Comparison of ENCODE assay signal across 8 mouse cellular contexts in the genomic region with DNA sequence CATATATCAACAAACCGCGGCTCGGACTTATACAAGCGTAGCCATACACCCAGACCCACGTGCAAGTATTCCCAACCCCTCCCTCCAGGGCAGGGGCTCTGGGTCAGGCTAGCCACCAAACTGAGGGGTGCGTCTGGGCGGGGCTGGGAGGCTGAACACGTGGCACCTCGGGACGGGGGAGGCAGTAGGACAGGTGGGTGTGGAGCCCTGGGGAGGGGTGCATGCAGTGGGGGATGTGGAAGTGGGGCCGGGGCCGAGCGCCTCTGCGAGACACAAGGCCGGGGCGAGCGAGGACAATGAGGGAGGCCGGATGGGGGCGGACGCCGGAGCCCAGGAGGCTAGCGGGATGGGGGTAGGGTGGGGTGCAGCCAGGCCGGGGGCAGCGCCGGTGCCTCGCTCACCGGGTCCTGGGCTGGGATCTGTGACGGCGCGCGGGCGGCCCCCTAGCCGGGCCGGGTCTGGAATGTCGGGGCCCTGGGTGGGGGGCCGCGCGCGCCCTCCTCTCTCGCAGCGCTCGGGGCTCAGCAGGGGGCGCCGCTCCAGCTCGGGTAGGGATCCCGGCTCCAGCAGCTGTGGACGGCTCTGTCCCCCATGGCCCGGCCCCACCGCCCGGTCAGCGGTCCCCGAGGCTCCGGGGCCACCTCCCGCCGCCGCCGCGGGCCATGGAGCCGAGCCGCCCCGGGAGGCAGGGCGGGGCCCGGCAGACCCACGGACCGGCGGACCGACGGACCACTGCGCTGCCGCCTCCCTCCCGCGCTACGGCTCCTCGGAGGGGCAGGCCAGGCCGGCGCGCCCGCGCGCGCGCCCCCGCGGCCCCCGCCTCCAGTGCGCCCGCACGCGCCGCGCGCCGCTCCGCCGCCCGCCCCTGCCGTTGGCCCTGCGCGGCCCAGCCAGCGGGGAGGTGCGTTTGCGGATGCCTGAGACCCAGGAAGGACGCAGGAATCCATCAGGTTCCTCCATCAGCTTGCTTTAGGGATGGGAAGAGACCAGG. TPM values are rescaled to one million over a fixed set of nuclear protein-coding genes. Genes with fewer than 3 reads are reported as not detected.
DNase-seq lines count a peak whose midpoint lies in the region; ATAC-seq and TF ChIP-seq lines count a peak whose summit lies in the region.

A gene (minus strand): TSS at position 787 of the 991 bp plus-strand sequence.

- WGBS in embryonic facial prominence, embryonic 13.5 days, result 2% methylated on average over 49 of the region's 103 CpGs
- under 1% methylated on average over 81 of the region's 103 CpGs for WGBS in heart, embryonic 13.5 days
- 1% methylated on average over 101 of the region's 103 CpGs for WGBS in liver, embryonic 15.5 days (ENCODE audit: insufficient replicate concordance)

- no peak for DNase-seq in ES-E14 (ENCODE audit: low read depth, low spot score)
- no peak for DNase-seq in adrenal gland, adult 8-10 months
- peak; percentile 16 to 68 for DNase-seq in kidney, postnatal 25 days
- DNase-seq in right cerebral cortex, adult 2 months (ENCODE audit: low spot score in 2 of 2), result peak; percentile 50 to 68

- H3K27ac ChIP-seq in ES-E14 (ENCODE audit: insufficient read depth, low read depth, low read length, poor library complexity, severe bottlenecking), result no peak within 1 kb of the TSS
- peak within 1 kb of the TSS; percentile 80 for H3K27ac ChIP-seq in embryonic facial prominence, embryonic 13.5 days
- peak within 1 kb of the TSS; percentile 66 for H3K27ac ChIP-seq in heart, embryonic 13.5 days (replicated peaks)
- no peak within 1 kb of the TSS for H3K27ac ChIP-seq in liver, embryonic 15.5 days (replicated peaks)

- peak within 1 kb of the TSS; percentile 86 for H3K9ac ChIP-seq in ES-E14 (ENCODE audit: insufficient read depth, low read depth, low read length, poor library complexity, severe bottlenecking)
- H3K9ac ChIP-seq in embryonic facial prominence, embryonic 13.5 days, result peak within 1 kb of the TSS; percentile 88
- H3K9ac ChIP-seq in heart, embryonic 13.5 days, result peak within 1 kb of the TSS; percentile 94
- peak within 1 kb of the TSS; percentile 40; the same call in 1 of the 2 replicates for H3K9ac ChIP-seq in liver, embryonic 15.5 days

- no peaks in the 10 kb centered on the region for H3K9me3 ChIP-seq in ES-E14 (ENCODE audit: control insufficient read depth, insufficient read depth, low read depth, low read length)
- H3K9me3 ChIP-seq in embryonic facial prominence, embryonic 13.5 days, result no peaks in the 10 kb centered on the region
- no peaks in the 10 kb centered on the region for H3K9me3 ChIP-seq in heart, embryonic 13.5 days
- H3K9me3 ChIP-seq in liver, embryonic 15.5 days (replicated peaks), result no peaks in the 10 kb centered on the region

- ATAC-seq in embryonic facial prominence, embryonic 13.5 days (ENCODE audit: insufficient number of reproducible peaks, insufficient read depth, low FRiP score, low TSS enrichment, low read depth), result peak; percentile 63
- ATAC-seq in heart, embryonic 13.5 days (ENCODE audit: extremely low read depth, insufficient number of reproducible peaks, low FRiP score, low TSS enrichment), result peak; percentile 30
- ATAC-seq in liver, embryonic 15.5 days (ENCODE audit: insufficient read depth), result no peak
- no peak for ATAC-seq in monocyte, adult 5-6 weeks (replicated peaks; ENCODE audit: insufficient number of reproducible peaks, low FRiP score, low TSS enrichment, poor library complexity, severe bottlenecking)

- H3K27me3 ChIP-seq in embryonic facial prominence, embryonic 13.5 days, result no peaks in the 10 kb centered on the region
- no peaks in the 10 kb centered on the region; the same call in 1 of the 2 replicates for H3K27me3 ChIP-seq in heart, embryonic 13.5 days (replicated peaks)
- peaks cover 54% of the 10 kb centered on the region for H3K27me3 ChIP-seq in liver, embryonic 15.5 days

- peaks cover 22% of the 10 kb centered on the region for H3K36me3 ChIP-seq in ES-E14 (ENCODE audit: control insufficient read depth, insufficient read depth, low read length, poor library complexity, severe bottlenecking)
- peaks cover 47% of the 10 kb centered on the region for H3K36me3 ChIP-seq in embryonic facial prominence, embryonic 13.5 days
- peaks cover 38% of the 10 kb centered on the region for H3K36me3 ChIP-seq in heart, embryonic 13.5 days
- H3K36me3 ChIP-seq in liver, embryonic 15.5 days (replicated peaks), result peaks cover 26% of the 10 kb centered on the region

- in situ Hi-C loops in ES-E14 (cut with MboI; ENCODE audit: low sequenced_read_pairs in 2 of 2, unreplicated experiment in 2 of 2), result no loop called here

- peaks cover 0 to 16% of the 10 kb centered on the region in 2 experiments; a peak in 1 of 4 replicates for H3K4me1 ChIP-seq in ES-E14 (ENCODE audit: control insufficient read depth in 2 of 2, insufficient read depth in 2 of 2, low read length in 2 of 2, poor library complexity in 1 of 2)
- H3K4me1 ChIP-seq in embryonic facial prominence, embryonic 13.5 days, result peaks cover 39% of the 10 kb centered on the region
- H3K4me1 ChIP-seq in heart, embryonic 13.5 days, result peaks cover 35% of the 10 kb centered on the region
- peaks cover 48% of the 10 kb centered on the region for H3K4me1 ChIP-seq in liver, embryonic 15.5 days (replicated peaks)

- peak within 1 kb of the TSS; percentile 76 for H3K4me2 ChIP-seq in embryonic facial prominence, embryonic 13.5 days
- peak within 1 kb of the TSS; percentile 88 for H3K4me2 ChIP-seq in heart, embryonic 13.5 days
- H3K4me2 ChIP-seq in liver, embryonic 15.5 days, result peak within 1 kb of the TSS; percentile 80

- peak within 1 kb of the TSS; percentile 76 to 91 for H3K4me3 ChIP-seq in ES-E14 (ENCODE audit: insufficient read depth in 1 of 2, low read depth in 1 of 2, low read length in 2 of 2, poor library complexity in 1 of 2, severe bottlenecking in 1 of 2)
- peak within 1 kb of the TSS; percentile 81 for H3K4me3 ChIP-seq in embryonic facial prominence, embryonic 13.5 days
- H3K4me3 ChIP-seq in heart, embryonic 13.5 days, result peak within 1 kb of the TSS; percentile 99
- peak within 1 kb of the TSS; percentile 60 for H3K4me3 ChIP-seq in liver, embryonic 15.5 days (replicated peaks)

TF ChIP-seq in ES-E14, 5 proteins besides CTCF, POLR2A, EP300 and RAD21:
- TF ChIP-seq HCFC1 (IDR thresholded peaks at IDR 0.05; ENCODE audit: borderline replicate concordance, insufficient read depth, low read length), result no peak
- no peak for TF ChIP-seq CHD2 (IDR thresholded peaks at IDR 0.05; ENCODE audit: low read depth, low read length)
- no peak for TF ChIP-seq MAFK (IDR thresholded peaks at IDR 0.05; ENCODE audit: insufficient read depth, low read depth, low read length)
- TF ChIP-seq ZC3H11A (IDR thresholded peaks at IDR 0.05; ENCODE audit: borderline replicate concordance, low read depth, low read length), result no peak
- TF ChIP-seq ZNF384 (IDR thresholded peaks at IDR 0.05; ENCODE audit: low read depth, low read length), result no peak

RNA-seq across cellular contexts. Expression of the gene that starts here (rescaled TPM):
- total RNA-seq in ES-E14 (2012; rRNA removed), result 11.1 and 11.2 TPM in 2 replicates
- 10 to 100 TPM; 13.8 to 23.0 (median 19.7) TPM for total RNA-seq in adrenal gland, adult 8-10 months (2022)
- 33.8 and 38.7 TPM in 2 replicates for polyA plus RNA-seq in embryonic facial prominence, embryonic 13.5 days (2015; fragmentation: Nextera tagmentation; extraction: Ambion mirVana)
- polyA plus RNA-seq in heart, embryonic 13.5 days (2015; fragmentation: Nextera tagmentation; extraction: Ambion mirVana), result 13.5 and 13.9 TPM in 2 replicates
- 1.0 and 1.4 TPM in 2 replicates for polyA plus RNA-seq in liver, embryonic 15.5 days (2015; fragmentation: Nextera tagmentation; extraction: Ambion mirVana)
- not detected in 3 replicates for total RNA-seq in monocyte, adult 5-6 weeks (2017)

Comparison
In these comparisons a context has a peak if more than half of its experiments do, and no peak if none do; other contexts are left out.
1. RNA of the gene that starts here (total RNA-seq): 13.8 to 23.0 TPM in adrenal gland, adult 8-10 months and 11.1 to 11.2 TPM in ES-E14; not detected in monocyte, adult 5-6 weeks; every median in the first group is over 10 times any median in the second.
2. DNase-seq: peak in kidney, postnatal 25 days (2 of 2) and right cerebral cortex, adult 2 months (2 of 2); none in ES-E14 (single experiment) and adrenal gland, adult 8-10 months (single experiment).
3. H3K27ac ChIP-seq: peak in embryonic facial prominence, embryonic 13.5 days (single experiment) and heart, embryonic 13.5 days (single experiment); none in ES-E14 (single experiment) and liver, embryonic 15.5 days (single experiment).
4. H3K9ac ChIP-seq: peak in every context shown above with its lines; median percentile 94 in heart, embryonic 13.5 days; 88 in embryonic facial prominence, embryonic 13.5 days; 86 in ES-E14; 40 in liver, embryonic 15.5 days.
5. ATAC-seq: peak in embryonic facial prominence, embryonic 13.5 days (single experiment) and heart, embryonic 13.5 days (single experiment); none in liver, embryonic 15.5 days (single experiment) and monocyte, adult 5-6 weeks (single experiment).
6. Peak in every context shown above with its lines, with median percentiles within 50 percentile points of each other: H3K4me3 ChIP-seq and H3K4me2 ChIP-seq.